Mouse (Mus musculus) kidney, postnatal 36 days (tissue): ENCODE measurements at regions not wholly inside any gene's neighbourhood (a gene's known extent, or its start where the extent isn't known, plus 50 kb on each side); places are given as distances from the start of the nearest gene placed in this dataset.

Experiments used
- DNase-seq, 2 experiments: peaks; one replicate each; pipeline ENCODE4 v3.0.0; 2021 to 2022; ENCODE audit warnings: mixed read lengths in 2 of 2

DNA sequence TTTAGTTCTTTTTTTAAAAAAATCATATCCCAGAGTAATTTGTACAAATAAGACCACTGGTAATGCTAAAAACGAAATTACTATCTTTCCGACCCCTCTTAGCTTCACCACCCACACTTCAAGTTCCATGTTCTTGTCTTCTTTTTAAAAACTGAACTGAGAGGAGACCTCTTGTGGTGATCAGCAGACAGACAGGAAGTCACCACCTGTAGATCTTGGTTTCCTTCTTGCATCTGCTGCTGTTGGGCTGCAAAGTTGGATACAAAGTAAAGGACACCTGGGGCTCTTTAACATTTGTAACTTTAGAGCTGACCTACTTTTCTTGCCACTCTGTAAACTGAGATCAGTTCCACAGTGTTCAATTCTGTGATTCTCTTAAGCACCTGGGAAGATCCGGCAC lies 216.4 kb downstream of the Cog6 start:
- DNase-seq = peak; percentile 8 to 14

DNA sequence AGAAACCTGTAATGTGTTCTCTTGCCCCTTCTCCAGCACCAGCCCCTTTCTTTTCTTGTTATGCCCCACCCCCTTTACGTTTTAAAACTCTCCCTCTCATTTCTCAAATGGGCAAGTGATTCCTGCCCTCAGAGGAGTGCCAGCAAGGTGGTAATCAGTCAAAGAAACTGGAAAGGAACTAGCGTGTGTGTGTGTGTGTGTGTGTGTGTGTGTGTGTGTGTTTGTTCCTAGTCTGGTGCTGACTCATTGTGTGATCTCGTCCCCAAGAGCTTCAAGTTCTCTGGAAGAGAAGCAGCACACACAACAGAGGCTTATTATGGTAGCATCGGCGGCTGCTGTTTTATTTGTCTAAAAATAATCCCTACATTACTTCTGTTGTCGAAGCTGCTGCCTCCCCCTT lies 219.2 kb downstream of the Cog6 start:
- DNase-seq = peak; percentile 1 to 8

DNA sequence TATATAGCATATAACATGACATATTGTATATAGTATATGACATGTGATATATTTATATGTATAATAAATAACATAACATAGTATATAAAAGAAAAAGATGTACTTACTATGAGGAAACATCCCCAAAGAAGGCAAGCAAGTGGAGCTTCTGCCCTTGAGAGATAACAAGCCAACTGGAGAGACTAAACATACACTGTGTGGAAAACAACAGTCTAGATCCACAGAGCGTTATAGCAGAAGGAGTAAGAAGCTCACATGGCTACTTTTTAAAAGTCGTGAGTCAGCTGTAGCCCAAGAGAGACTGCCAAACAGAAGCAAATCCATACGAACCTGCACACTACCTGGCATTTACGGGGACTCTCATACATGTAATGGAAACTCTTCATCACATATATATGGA lies 219.9 kb downstream of the Cog6 start:
- no peak for DNase-seq

DNA sequence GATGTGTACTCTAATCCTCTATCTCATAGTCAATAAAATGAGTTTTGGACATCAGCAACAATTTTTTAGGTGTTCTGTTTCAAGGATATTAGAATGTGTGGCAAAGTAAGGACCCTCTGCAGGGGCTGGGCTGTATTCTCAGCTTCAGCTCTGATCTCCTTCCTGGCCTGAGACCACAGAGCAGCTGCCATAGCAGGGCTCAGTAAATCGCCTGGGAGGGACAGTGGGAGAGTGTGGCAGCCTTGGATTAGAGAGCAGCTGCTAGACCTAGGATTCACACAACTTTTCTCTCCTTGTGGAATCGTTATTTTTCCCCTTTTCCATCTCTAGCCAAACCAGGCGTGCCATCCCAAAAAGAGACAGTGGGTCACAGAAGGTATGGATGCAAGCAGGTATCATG lies 222.8 kb downstream of the Cog6 start:
- no peak for DNase-seq

DNA sequence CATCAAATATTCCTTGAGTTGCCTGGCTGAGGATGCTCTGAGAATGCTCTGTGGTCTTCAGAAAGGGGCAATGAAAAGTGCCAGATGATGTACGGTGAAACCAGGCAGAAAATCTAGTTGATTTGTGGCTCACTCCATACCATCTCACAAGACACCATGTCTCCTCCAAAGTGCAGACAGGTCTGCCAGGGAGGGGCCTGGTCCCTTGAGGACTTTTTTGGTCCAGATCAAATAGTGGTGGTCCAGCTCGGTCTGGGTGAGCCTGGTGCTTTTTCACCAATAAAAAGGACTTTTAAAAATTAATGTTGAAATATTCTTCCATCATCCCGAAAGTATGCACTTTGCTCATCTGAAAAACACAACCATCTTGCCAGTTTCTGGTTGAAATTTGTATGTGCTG lies 224.2 kb downstream of the Cog6 start:
- no peak for DNase-seq

DNA sequence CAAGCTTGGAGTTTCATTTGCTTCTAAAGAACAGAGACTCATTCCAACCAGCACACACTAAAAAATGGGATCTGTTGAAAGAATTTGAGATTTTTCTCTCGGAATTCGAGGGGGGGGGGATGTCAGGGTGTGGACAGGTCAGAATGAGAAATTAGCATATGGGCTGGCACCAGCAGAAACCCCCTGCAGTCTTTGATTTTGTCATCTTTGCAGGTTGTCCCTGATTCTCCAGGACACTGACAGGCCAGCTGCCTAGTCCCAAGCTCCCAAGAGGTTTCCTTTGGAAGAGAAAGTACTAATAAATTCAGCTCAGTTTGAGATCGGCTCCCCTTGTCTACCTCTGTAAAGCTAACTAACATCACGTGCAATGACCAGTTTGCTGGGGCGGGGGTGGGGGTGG lies 224.9 kb downstream of the Cog6 start:
- DNase-seq = no peak

DNA sequence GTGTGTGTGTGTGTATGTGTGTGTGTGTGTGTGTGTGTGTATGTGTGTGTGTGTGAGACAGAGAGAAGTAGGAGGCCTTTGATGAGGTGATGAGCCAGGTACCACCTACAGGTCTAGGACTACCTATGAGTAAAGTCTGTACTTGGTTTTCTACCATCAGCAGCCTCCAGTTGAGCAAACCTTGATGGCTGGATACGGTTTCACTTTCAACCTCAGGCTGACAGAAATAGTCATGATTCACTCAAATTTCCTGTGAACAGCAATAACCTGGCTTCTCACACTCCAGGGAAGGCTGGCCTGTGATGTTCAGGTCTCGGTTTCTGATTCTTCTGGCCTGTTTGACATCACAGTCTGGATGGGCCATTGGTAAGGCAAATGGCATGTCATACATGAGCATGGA lies 226.1 kb downstream of the Cog6 start:
- no peak for DNase-seq

DNA sequence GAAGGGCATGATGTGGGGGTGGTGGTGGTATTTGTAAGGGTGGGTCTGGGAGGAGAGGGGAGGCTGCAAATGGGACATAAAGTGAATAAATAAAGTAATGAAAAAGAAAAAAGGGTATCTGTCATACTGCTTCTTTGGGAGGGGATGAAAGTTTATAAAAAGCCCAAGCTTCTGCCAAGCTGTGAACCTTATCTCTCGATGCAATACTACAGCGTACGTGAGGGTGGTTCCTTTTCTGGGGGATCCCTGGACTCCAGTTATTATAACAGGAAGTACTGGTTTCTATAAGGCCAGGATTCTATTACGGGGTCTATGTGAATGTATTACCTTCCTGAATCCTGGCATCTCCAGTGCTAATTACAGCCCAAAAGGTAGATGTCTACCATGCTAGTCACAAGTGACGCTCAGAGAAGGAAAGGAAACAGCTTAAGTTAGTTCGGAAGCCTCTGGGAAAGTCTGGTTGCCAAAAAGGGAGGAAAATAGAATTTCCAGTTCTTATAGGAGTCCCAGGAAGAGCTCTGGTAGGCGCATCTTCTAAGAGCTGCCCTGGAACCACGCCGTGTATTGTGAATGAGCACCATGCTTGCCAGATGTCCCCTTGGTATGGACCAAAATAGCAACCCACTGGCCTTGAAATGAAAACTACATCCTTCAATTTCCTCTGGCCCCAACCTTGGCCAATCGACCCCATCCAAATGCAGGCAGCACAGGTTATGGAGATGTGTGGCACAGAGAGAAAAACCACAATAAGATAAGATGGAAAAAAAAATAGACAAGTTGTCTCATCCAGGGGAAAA lies 228.9 kb downstream of the Cog6 start:
- no peak for DNase-seq

DNA sequence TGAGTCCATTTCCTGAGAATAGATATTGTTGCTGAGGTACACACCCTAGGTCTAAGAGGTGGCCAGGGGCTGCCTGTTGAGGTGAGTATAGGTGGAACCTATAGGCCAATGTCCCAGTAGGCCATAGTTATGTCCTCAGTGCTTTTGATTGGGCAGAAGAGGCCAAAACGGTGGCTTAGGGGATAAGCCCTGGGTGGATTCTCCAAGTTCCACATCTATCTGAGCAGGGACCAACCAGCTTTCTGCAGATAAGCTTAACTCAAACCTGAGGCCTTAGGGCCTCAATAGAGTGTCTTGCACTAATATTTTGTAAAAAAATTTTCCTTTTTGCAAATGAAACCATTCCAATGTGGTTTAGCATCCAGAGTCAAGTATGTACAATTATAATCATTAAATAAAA lies 231.4 kb downstream of the Cog6 start:
- DNase-seq = no peak

DNA sequence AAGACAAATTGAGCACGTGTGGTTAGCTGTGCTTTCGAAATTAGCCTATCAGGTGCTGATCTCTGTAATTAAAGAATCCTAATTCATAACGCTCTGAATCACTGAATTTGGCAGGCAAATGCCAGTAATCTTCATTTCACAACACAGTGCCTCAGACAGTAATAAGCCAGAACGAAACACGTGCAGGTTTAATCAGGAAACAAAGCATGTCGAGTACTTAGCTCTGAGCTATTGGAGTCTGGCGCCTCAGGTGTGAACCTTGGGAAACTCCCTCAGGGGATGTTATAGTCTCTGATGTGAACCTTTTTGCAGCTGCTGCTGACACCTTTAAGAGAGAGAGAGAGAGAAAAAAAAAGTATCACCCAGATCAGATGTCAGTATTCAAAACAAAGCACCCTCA lies 232.6 kb downstream of the Cog6 start:
- no peak for DNase-seq

DNA sequence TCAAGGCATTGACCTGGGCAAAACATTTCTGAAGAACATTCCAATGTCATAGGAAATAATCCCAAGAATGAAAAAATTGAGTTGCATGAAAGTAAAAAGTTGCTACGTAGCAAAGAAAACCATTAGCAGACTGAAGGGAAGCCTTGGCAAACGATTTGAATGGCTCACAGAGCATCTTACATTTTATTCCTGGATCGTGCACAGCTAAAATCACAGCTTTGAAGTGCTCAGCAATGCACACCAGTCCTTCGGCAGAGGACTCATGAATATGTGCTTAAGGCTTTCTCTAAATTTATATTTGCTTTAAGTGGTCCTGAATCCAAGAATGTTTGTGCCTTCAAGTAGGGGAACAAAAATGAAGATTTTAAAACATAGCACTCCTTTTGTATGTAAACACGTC lies 234.5 kb downstream of the Cog6 start:
- DNase-seq = no peak

DNA sequence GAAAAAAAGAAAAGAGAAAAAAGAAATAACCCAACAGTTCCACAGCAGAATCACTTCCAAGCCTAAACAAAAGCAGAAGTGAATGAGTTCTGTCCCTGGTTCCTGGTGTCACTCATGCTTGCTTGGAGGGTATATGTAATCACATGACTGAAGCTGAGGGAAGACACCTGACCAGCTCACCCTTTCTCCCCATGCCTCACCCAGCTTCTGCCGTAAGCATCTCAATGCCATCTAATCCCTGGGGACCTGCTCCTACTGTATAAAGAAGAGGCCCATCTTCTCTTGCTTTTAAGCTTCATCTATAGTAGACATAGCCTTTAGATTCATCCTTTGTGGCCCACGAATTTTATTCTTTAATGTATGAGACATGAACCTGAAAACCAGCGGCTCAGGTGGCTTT lies 235.5 kb downstream of the Cog6 start:
- DNase-seq = no peak

DNA sequence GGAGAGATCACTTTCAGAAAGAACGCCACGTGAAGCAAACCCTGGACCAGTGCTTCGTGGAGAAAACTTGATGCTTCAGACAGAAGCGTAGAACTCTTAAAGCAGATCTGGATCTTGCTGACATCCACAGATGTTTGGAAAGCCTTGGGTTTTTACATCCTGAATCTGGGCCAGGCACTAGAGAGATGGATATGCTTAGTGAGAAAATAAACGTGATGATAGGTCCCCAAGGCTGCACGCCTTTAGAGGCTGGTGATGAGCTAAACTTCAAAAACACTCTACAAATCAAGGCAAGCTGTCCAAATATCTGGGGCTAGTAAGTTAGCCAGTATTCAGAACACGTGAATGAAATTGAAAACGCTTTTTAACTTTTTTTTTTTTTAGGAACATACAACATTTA lies 236.7 kb downstream of the Cog6 start:
- no peak for DNase-seq

DNA sequence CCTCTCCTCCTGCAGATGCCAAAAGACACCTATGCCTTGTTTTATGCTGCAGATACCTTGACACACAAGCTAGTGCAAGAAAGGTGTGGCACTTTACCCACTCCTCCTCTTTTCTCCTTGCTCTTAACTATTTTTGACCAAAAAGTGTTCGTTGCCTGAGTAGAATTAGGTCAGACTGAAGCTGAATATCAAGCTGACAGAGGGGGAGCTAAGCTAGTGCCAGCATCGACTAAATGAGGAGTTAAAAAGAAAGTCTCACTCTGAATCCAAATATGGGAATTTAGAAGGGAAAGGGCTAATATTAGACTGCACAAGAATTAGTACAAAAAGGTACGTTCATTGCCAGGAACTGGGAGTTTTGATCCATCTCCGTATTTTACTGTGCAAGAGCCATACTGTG lies 241.2 kb downstream of the Cog6 start:
- DNase-seq = no peak

DNA sequence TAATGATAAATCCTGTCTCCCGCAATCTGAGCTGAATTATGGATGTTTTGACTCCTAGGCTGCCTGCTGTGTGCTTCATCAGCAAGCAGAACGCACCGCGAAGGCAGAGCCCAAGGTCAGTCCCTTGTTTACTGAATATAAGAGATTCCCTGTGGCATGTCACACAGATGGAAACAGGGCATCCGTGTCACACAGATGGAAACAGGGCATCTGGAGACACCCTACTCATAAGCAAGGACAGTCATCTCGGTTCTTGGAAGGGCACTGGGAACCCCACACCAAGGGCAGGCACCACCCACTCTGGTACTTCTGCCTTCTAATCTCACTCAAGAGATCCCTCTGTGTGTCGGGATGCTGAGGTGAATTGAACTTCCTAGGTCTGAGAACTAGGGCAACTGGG lies 241.9 kb downstream of the Cog6 start:
- no peak for DNase-seq

DNA sequence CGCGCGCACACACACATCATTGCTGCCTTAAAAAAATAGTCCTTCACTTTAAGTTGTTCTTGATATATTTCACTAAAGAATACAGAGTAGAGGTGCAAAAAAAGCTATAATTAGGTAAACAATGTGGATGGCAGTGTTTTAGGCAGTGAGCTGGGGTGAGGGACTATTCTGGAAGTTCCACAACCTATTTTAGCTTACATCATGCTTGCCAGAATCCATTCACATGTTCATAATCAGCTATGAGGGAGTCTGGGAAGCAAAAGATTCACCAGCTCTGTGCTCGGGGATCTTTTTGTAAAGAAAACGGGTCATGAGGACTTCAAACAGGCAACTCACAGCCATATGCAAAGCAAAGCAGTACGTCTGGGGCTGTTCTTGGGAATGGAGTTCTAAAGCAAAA lies 242.3 kb downstream of the Cog6 start:
- no peak for DNase-seq

DNA sequence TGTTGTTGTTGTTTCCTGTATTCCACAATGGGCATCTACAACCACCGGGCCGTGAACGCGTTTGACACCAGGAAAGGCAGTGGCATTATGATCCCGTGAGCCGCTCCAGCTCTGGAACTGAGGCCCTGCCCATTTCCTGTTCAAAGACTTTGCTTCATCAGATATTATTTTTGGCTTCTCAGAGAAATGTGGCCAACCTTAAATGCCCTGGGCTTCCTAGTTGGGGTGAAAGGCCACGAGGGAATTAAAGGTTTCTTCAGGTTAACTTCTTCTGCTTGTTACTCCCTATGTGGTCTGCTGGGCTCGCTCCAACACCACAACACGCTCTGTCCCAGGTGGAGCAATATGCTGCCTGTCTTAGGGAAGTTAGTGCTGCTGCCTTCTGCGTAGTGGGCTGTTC lies 249.8 kb downstream of the Cog6 start:
- peak; percentile 52 to 56 for DNase-seq

DNA sequence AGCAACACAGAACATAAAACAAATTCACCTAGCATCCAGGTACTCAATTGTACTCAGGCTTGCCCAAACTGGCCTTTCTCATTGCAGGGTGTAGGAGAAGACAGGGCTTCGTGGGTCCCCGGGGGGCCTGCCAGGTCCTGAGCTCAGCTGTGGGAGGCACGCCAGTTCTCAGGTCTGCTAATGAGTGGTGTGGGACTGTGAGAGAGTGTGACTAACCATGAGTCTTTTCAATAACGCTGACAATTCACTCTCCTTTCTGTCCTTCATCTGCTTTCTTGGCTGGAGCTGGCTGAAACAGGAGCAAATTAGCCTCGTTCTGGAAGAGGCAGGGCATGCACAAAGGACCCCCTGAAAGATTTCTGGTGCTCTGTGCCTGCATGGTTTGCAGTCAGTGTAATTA lies 250.2 kb downstream of the Cog6 start:
- DNase-seq = no peak

DNA sequence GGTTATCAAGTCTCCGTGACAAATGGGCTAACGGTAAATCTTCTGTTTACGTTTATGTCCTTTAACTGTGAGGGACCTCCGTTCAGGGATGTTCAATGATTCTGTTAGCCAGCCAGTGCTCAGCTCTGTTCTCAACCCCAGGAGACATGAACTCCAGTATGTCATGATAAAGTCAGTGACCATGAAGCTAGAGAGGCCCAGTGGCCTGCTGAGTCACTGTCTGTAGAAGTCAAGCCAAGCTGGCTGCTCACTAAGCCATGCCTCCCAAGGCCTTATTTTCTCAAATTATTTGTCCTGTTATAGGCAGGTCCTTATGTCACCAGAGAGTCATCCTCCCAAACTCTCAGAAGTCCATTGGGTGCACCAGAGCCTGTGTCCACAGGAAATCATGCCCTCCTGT lies 252.9 kb downstream of the Cog6 start:
- DNase-seq = no peak

DNA sequence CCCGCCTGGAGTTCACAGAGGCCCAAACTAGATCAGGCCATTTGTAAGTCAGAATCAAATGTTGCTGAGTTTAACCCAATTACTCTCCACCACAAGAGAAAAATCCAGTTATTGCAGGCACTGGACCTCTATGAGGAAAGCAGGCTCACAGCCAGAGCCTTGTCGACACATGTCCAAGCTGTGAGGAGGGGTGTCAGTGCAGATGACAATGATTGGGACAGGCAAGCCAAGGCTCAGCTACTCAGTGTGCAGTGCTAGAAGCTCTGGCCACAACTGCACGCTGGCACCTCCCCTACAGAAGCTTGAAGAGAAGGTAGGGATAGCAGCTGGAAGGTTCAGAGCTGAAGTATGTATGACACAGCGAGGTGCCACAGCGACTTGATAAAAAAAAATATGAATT lies 253.4 kb downstream of the Cog6 start:
- no peak for DNase-seq

DNA sequence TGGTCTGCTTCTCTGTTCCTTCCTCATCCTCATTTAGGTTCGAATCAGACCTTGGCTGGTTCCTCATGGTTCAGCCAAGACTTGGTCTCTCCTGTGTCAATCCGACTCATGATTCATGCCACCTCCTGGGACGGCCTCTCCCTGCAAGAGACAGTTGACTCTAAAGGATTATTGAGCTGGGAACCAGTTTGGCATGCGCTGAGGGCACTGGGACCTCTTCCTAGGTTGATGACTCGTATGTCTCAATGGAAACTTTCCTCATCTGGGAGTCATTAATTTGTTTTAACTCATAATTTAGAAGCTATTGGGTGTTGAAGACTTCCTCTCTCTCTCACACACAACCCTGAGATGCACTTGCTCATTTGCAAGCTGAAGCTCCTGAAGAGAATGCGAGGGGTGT lies 254.5 kb downstream of the Cog6 start:
- DNase-seq = no peak

DNA sequence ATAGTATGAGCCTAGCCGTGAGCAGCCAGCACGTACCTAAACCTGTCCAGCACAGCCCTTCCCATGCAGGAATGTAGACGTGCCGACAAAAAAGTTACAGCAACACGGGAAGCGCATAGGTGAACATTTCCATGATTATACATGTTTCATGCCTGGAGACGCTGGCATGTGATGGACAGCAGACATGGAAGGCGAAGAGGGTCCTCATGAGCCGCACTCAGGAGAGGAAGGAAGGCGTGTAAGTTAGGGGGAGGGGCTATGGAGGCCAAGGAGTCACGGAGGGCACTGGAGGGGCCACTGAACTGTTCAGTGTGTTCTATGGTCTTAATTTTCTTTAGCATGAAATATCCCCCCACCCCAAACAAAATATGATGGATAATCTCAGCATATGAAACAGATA lies 257.2 kb downstream of the Cog6 start:
- DNase-seq = no peak

DNA sequence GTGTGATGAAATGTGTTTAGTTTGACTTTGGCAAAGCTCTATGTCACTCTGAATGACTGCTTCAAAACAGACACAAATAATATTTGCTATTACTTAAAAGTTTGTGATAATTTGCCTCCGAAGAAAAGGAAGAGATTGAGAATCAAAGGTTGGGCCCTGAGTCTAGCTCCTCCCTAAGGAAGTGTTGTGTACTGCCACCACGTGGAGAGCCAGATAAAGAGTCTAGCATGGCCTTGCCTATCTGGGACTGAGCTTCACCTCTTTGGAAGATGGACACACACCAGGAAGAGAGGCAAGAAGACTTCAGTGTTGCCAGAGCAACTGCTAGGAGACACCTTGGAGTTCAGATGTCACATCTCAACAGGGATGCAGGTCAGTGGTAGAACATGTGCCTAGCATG lies 258.5 kb downstream of the Cog6 start:
- peak; percentile 61 to 80 for DNase-seq

DNA sequence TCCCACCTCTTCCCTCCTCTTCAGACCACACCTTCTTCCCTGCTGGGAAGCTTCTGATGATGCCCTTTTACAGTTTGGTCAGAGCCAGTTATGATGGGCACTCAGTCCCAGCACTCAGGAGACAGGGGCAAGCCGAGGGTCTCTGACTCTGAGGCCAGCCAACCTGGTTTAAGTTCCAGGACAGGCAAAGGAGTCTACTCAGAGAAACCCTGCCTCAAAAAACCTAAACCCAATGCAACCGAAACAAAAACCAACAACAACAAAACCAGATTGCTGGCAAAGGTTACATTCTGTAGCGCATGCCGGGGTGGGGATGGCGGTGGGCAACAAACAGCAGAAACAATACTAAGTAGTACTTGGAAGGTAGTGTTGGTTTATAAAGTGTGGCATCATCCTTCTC lies 260.2 kb downstream of the Cog6 start:
- no peak for DNase-seq

DNA sequence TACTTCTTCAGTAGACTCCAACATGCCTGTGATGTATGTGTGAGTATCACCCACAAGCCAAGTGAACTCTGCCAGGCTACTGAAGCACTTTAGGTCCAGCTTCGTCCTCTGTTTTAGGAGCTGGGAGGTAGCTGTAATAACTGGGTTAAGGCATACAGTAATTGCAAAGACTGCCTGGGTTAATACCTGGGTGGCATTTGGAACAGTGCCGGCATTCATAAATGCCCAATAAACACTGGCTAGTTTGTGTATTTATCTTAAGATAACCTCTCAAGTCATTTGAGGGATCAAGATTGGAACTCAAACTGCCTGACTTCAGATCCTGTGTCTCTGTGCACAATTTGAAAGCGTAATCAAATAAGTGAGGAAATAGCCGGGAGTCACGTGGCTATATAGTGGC lies 261.0 kb downstream of the Cog6 start:
- no peak for DNase-seq

DNA sequence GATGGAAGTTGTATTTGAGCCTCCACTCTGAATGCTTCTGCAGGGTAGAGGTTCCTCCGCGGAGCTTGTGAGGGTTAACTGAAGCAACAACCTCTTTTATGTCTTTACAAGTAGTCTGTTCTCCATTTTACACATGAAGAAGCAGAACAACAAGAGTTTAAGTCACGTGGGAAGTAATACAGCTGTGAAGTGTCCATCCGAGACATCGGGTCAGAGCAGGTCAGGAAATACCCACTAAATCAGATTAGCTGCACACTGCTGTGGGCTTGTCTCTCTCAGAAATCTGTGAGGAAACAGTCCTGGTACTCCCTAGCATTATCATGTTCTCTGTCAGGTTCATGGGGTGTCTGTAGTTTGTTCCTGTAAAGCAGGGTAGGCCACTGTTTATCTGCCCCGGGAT lies 262.1 kb downstream of the Cog6 start:
- DNase-seq = peak; percentile 64 to 79
